Mouse (Mus musculus) midbrain, embryonic 13.5 days (tissue): ENCODE results near the gene Arhgap35. TPM values are rescaled to one million over a fixed set of nuclear protein-coding genes. Genes with fewer than 3 reads are reported as not detected.
A peak's percentile ranks its signal among the peaks of the same experiment; 100 is the strongest.
"Not testable (repeated sequence)": the region's sequence is repeated elsewhere in the genome, so short reads cannot be mapped to it uniquely, and the experiment has no call there.

Experiments
- ATAC-seq: fragments of 200-750 bp; cut with Nextera tagmentation; 2 replicates; pipeline ENCODE4 v1.8.0; 2017; ENCODE audit warnings: mild to moderate bottlenecking, moderate TSS enrichment, moderate library complexity
- H3K27ac ChIP-seq: fragments of 300-500 bp; sonication (generic); 2 replicates; pipeline ENCODE4 v1.5.1; 2015; ENCODE audit warnings: inconsistent platforms, mild to moderate bottlenecking, moderate library complexity
- H3K27me3 ChIP-seq: fragments of 300-500 bp; sonication (generic); 2 replicates; pipeline ENCODE4 v1.6.1; 2015; ENCODE audit warnings: mild to moderate bottlenecking, inconsistent platforms
- H3K36me3 ChIP-seq: fragments of 300-500 bp; sonication (generic); 2 replicates; pipeline ENCODE4 v1.6.1; 2015; ENCODE audit warnings: mild to moderate bottlenecking, inconsistent platforms
- H3K4me1 ChIP-seq: fragments of 300-500 bp; sonication (generic); replicated peaks from 2 replicates; pipeline ENCODE4 v1.6.1; 2015; ENCODE audit warnings: inconsistent platforms
- H3K4me2 ChIP-seq: fragments of 300-500 bp; sonication (generic); replicated peaks from 2 replicates; pipeline ENCODE4 v1.6.1; 2015; ENCODE audit warnings: moderate library complexity, mild to moderate bottlenecking, inconsistent platforms
- H3K4me3 ChIP-seq: fragments of 300-500 bp; sonication (generic); replicated peaks from 2 replicates; pipeline ENCODE4 v1.5.1; 2015; ENCODE audit warnings: mild to moderate bottlenecking, inconsistent platforms
- H3K9ac ChIP-seq: fragments of 300-500 bp; sonication (generic); replicated peaks from 2 replicates; pipeline ENCODE4 v1.6.1; 2015; ENCODE audit warnings: mild to moderate bottlenecking, inconsistent platforms
- H3K9me3 ChIP-seq: fragments of 300-500 bp; sonication (generic); 2 replicates; pipeline ENCODE4 v1.6.1; 2016; ENCODE audit warnings: mild to moderate bottlenecking, inconsistent platforms
- WGBS: fragments of 180-500 bp; shearing (Covaris S2); methylation state at CpG from one replicate; pipeline ENCODE4 v1.1.7; 2015; 5-methylcytosine and 5-hydroxymethylcytosine counted together
- polyA plus RNA-seq: library from polyadenylated mRNA; unstranded; fragments of >200 nt; fragmentation: Nextera tagmentation; extraction: Ambion mirVana; gene quantifications from 2 replicates; pipeline ENCODE4 v1.2.1, GENCODE M21; 2015

Arhgap35 gene
- polyA plus RNA-seq, 1 experiment from 2014 or later, result 34.0 TPM

GRCm38 (mm10) chr7:16621066-16621622, 6.4 kb upstream of the Arhgap35 start:
- WGBS, result 77% methylated on average over 8 of the region's 8 CpGs
- Histone ChIP-seq H3K4me1 (peaks cover 11% of the 10 kb centered on the region; the same call in 1 of the 2 replicates), H3K27ac (no peak overlapping the region), H3K9me3 (no peaks in the 10 kb centered on the region), H3K4me3 (no peak overlapping the region), H3K36me3 (no peaks in the 10 kb centered on the region), H3K9ac (no peak overlapping the region), H3K4me2 (no peak overlapping the region), H3K27me3 (peaks cover 15% of the 10 kb centered on the region)
- ATAC-seq, result no peak

- peaks cover 15% of the 10 kb centered on the region for H3K27me3 ChIP-seq
- H3K9me3 ChIP-seq, result no peaks in the 10 kb centered on the region
- peak overlapping the region; percentile 20; the same call in 1 of the 2 replicates for H3K9ac ChIP-seq
- H3K27ac ChIP-seq, result no peak overlapping the region
- WGBS, result 1% methylated on average over 30 of the region's 30 CpGs
- H3K36me3 ChIP-seq, result no peaks in the 10 kb centered on the region
- H3K4me1 ChIP-seq, result peaks cover 19% of the 10 kb centered on the region
- ATAC-seq, result no peak
- peak overlapping the region; percentile 21; the same call in 1 of the 2 replicates for H3K4me3 ChIP-seq
- peak overlapping the region; percentile 49 for H3K4me2 ChIP-seq
Measured at GRCm38 (mm10) chr7:16618661-16619211, 3.9 kb upstream of the Arhgap35 start.

GRCm38 (mm10) chr7:16617045-16617444, 2.3 kb upstream of the Arhgap35 start:
- Histone ChIP-seq H3K4me1 (peaks cover 33% of the 10 kb centered on the region), H3K4me2 (no peak overlapping the region), H3K36me3 (no peaks in the 10 kb centered on the region), H3K27ac (no peak overlapping the region), H3K4me3 (no peak overlapping the region), H3K9ac (no peak overlapping the region), H3K27me3 (peaks cover 15% of the 10 kb centered on the region), H3K9me3 (no peaks in the 10 kb centered on the region)
- ATAC-seq, result no peak
- WGBS, result 26% methylated on average over 2 of the region's 2 CpGs

GRCm38 (mm10) chr7:16614171-16614887, 464 bp downstream of the Arhgap35 start:
- H3K4me1 ChIP-seq, result peaks cover 60% of the 10 kb centered on the region
- 0% methylated on average over 41 of the region's 101 CpGs for WGBS
- H3K9ac ChIP-seq, result peak overlapping the region; percentile 98

GRCm38 (mm10) chr7:16613461-16614170, 1.2 kb downstream of the Arhgap35 start:
- H3K27ac ChIP-seq, result peak overlapping the region; percentile 100
- H3K4me3 ChIP-seq, result peak overlapping the region; percentile 74
- 0% methylated on average over 20 of the region's 20 CpGs for WGBS
- no peak for ATAC-seq
- H3K27me3 ChIP-seq, result peaks cover 10% of the 10 kb centered on the region; the same call in 1 of the 2 replicates
- H3K9me3 ChIP-seq, result no peaks in the 10 kb centered on the region
- H3K4me2 ChIP-seq, result peak overlapping the region; percentile 96
- peak overlapping the region; percentile 98 for H3K9ac ChIP-seq
- peaks cover 57% of the 10 kb centered on the region for H3K4me1 ChIP-seq
- H3K36me3 ChIP-seq, result no peaks in the 10 kb centered on the region

More at GRCm38 (mm10) chr7:16614171-16614887, 464 bp downstream of the Arhgap35 start:
- peak overlapping the region; percentile 96 for H3K4me2 ChIP-seq
- peak; percentile 8 for ATAC-seq
- H3K36me3 ChIP-seq, result no peaks in the 10 kb centered on the region
- peak overlapping the region; percentile 74 for H3K4me3 ChIP-seq
- H3K27me3 ChIP-seq, result peaks cover 10% of the 10 kb centered on the region; the same call in 1 of the 2 replicates
- H3K9me3 ChIP-seq, result no peaks in the 10 kb centered on the region
- H3K27ac ChIP-seq, result peak overlapping the region; percentile 100

- H3K27me3 ChIP-seq, result no peaks in the 10 kb centered on the region
- peak overlapping the region; percentile 96 for H3K4me2 ChIP-seq
- no peak overlapping the region for H3K4me3 ChIP-seq
- H3K36me3 ChIP-seq, result no peaks in the 10 kb centered on the region
- no peak for ATAC-seq
- no peak overlapping the region for H3K27ac ChIP-seq
- no peak overlapping the region for H3K9ac ChIP-seq
- WGBS, result 78% methylated on average over 2 of the region's 2 CpGs
- peaks cover 45% of the 10 kb centered on the region for H3K4me1 ChIP-seq
- H3K9me3 ChIP-seq, result no peaks in the 10 kb centered on the region
Measured at GRCm38 (mm10) chr7:16610345-16610744, 4.4 kb downstream of the Arhgap35 start.

GRCm38 (mm10) chr7:16608961-16609360, 5.8 kb downstream of the Arhgap35 start:
- no peak overlapping the region for H3K9ac ChIP-seq
- no peak for ATAC-seq
- no peaks in the 10 kb centered on the region for H3K9me3 ChIP-seq
- H3K27ac ChIP-seq, result no peak overlapping the region
- no peak overlapping the region for H3K4me2 ChIP-seq
- WGBS, result 56% methylated on average over 1 of the region's 1 CpGs
- H3K4me3 ChIP-seq, result no peak overlapping the region
- H3K36me3 ChIP-seq, result no peaks in the 10 kb centered on the region
- no peaks in the 10 kb centered on the region for H3K27me3 ChIP-seq
- peaks cover 45% of the 10 kb centered on the region for H3K4me1 ChIP-seq

GRCm38 (mm10) chr7:16608046-16608445, 6.7 kb downstream of the Arhgap35 start:
- no peak overlapping the region for H3K9ac ChIP-seq
- 0 out of 2 replicates have a peak, but pooled peaks cover 3% of the 10 kb centered on the region for H3K36me3 ChIP-seq
- no peak for ATAC-seq
- peaks cover 41% of the 10 kb centered on the region for H3K4me1 ChIP-seq
- no peaks in the 10 kb centered on the region for H3K27me3 ChIP-seq
- H3K4me3 ChIP-seq, result no peak overlapping the region
- H3K27ac ChIP-seq, result no peak overlapping the region
- no peaks in the 10 kb centered on the region for H3K9me3 ChIP-seq
- 95% methylated on average over 1 of the region's 1 CpGs for WGBS
- no peak overlapping the region for H3K4me2 ChIP-seq

GRCm38 (mm10) chr7:16606808-16607207, 8.0 kb downstream of the Arhgap35 start:
- not testable (repeated sequence) for H3K4me2 ChIP-seq, H3K27me3 ChIP-seq, H3K36me3 ChIP-seq, H3K9ac ChIP-seq, H3K9me3 ChIP-seq, H3K4me3 ChIP-seq, H3K27ac ChIP-seq, ATAC-seq
- H3K4me1 ChIP-seq, result peaks cover 32% of the 10 kb centered on the region
- 94% methylated on average over 4 of the region's 4 CpGs for WGBS

GRCm38 (mm10) chr7:16604141-16604540, 10.7 kb downstream of the Arhgap35 start:
- no peak for ATAC-seq
- no peaks in the 10 kb centered on the region for H3K9me3 ChIP-seq
- 0 out of 2 replicates have a peak, but pooled peaks cover 3% of the 10 kb centered on the region for H3K36me3 ChIP-seq
- no peak overlapping the region for H3K9ac ChIP-seq
- no peak overlapping the region for H3K4me3 ChIP-seq
- H3K4me2 ChIP-seq, result no peak overlapping the region
- WGBS, result 97% methylated on average over 1 of the region's 1 CpGs
- no peak overlapping the region for H3K27ac ChIP-seq
- no peaks in the 10 kb centered on the region for H3K27me3 ChIP-seq
- peaks cover 9% of the 10 kb centered on the region for H3K4me1 ChIP-seq

GRCm38 (mm10) chr7:16601683-16602102, 13.1 kb downstream of the Arhgap35 start:
- 82% methylated on average over 4 of the region's 4 CpGs for WGBS

More at GRCm38 (mm10) chr7:16601683-16602102, 13.1 kb downstream of the Arhgap35 start:
- Histone ChIP-seq H3K27ac (no peak overlapping the region), H3K27me3 (no peaks in the 10 kb centered on the region), H3K4me1 (peaks cover 12% of the 10 kb centered on the region), H3K9ac (no peak overlapping the region), H3K4me2 (no peak overlapping the region), H3K4me3 (no peak overlapping the region), H3K36me3 (0 out of 2 replicates have a peak, but pooled peaks cover 7% of the 10 kb centered on the region), H3K9me3 (no peaks in the 10 kb centered on the region)
- ATAC-seq, result no peak
